Mouse (Mus musculus) cerebellum, adult 9-10 months (tissue): ENCODE results near the gene Pla2g4f.

Experiments
- DNase-seq: peaks from one replicate; pipeline ENCODE4 v3.0.0; 2022

Pla2g4f gene

GRCm38 (mm10) chr2:120276951-120277350 is 37.0 kb downstream of the Pla2g4f start:
- no peak for DNase-seq

- DNase-seq, result no peak
Measured at GRCm38 (mm10) chr2:120268635-120269034, 45.3 kb downstream of the Pla2g4f start.

- DNase-seq, result no peak
Measured at GRCm38 (mm10) chr2:120265523-120265922, 48.4 kb downstream of the Pla2g4f start.

- DNase-seq, result no peak
Measured at GRCm38 (mm10) chr2:120264858-120265257, 49.1 kb downstream of the Pla2g4f start.

GRCm38 (mm10) chr2:120262876-120263275 is 51.1 kb downstream of the Pla2g4f start:
- no peak for DNase-seq

GRCm38 (mm10) chr2:120261346-120261745 is 52.6 kb downstream of the Pla2g4f start:
- no peak for DNase-seq

GRCm38 (mm10) chr2:120256259-120256658 is 57.7 kb downstream of the Pla2g4f start:
- no peak for DNase-seq

- DNase-seq, result no peak
Measured at GRCm38 (mm10) chr2:120252644-120253043, 61.3 kb downstream of the Pla2g4f start.
